Mouse (Mus musculus) gastrocnemius, adult 8-10 months (tissue): ENCODE results near the gene Trmt2a. TPM values are rescaled to one million over a fixed set of nuclear protein-coding genes. Genes with fewer than 3 reads are reported as not detected.

Experiments
- DNase-seq, 2 experiments: peaks; one replicate each; pipeline ENCODE4 v3.0.0; 2022; ENCODE audit warnings: low spot score in 2 of 2
- total RNA-seq, 4 experiments: library from RNA; stranded (reverse); gene quantifications; 2 replicates each; pipeline ENCODE4 v1.2.4; 2022

Gene Trmt2a
- total RNA-seq = 10 to 100 TPM in 2 of 4 experiments, 1 to 10 TPM in 2; 7.9 to 11.4 (median 9.3) TPM

DNA sequence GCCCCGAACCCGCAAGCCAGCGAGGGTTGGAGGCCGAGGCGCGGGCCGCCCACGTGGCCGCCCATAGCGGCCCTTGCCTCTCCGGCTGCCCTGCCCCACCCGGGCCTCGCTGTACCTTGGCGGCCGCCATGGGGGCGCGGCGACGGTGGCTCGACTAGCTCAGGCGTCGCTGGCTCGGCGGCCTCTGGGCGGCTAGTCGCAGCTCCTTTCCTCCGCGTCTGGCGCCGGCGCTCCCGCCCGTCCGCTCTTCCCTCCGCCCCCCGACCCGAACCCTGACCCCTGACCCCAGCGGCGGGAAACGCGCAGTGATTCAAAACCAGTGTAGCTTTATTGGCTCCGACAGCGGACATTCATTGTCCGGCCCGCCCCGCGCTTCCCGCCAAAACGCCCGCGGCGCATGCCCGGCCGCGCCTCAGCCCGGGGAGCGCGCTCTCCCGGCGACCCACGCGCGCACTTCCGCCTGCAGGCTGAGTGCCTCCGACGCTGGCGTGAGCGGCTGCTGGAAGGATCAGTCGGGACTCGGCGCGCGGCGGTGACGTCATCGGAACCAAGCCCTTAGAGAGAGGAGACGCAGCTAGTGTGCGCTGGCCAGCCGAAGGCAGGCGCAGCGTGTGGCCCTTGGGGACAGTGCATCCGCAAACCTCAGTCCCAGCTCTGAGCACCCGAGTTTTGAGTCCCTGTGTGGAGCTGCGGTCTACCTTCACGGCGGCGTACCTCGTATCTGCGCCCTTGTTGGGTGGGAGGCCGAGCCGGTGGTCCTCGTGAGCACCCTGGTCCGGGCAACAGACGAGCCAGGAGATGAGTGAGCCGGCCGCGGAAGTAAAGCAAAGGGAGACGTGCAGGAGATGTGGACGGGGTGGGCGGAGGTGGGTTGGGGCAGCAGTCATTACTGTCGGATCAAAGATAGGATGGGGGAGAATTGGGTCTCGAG is at the start of gene Trmt2a, which contains the start of gene Ranbp1:
TSS of gene Trmt2a (plus strand) at position 247 of the 931 bp plus-strand sequence.
TSS of gene Ranbp1 (minus strand) at position 300 of the 931 bp plus-strand sequence.
- DNase-seq = peak; percentile 96 to 98

- no peak for DNase-seq
Observed at GRCm38 (mm10) chr16:18200062-18200461, 48.4 kb upstream of the Trmt2a start.

- DNase-seq = no peak
Observed at GRCm38 (mm10) chr16:18201620-18202019, 46.9 kb upstream of the Trmt2a start.

- no peak for DNase-seq
Observed at GRCm38 (mm10) chr16:18202061-18202460, 46.4 kb upstream of the Trmt2a start.

DNA sequence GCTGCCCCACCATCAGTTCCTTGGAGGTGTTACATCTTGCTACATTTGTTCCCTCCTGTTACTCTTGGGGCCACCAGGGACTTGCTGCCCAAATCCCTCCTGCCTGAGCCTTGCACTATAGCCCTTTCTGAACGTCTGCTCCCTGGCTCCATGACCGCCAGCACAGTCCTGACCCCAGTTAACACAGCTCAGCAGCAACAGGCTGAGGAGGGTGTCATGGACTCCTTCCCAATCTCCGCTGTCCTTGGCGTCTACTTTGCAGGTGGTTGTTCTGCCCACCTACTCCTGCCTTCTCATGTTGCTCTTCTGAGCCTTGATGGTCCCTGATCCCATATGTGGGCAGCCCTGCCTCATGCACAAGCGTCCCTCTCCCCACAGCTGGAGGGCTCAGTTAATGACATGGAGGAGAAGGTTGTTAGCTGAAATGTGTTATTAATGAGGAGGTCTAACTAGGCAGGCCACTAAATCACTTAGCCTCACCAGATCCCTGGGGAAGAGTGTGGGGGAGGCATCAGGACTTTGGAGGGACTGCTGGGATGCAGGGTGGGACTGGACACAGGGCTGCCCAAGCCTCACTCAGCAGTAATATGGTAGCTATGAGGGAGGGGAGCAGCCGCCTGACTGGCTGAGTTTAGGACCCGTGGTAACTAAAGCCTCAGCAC is 44.9 kb upstream of the Trmt2a start:
- DNase-seq = no peak

GRCm38 (mm10) chr16:18210701-18211416 is 37.6 kb upstream of the Trmt2a start:
- no peak for DNase-seq

DNA sequence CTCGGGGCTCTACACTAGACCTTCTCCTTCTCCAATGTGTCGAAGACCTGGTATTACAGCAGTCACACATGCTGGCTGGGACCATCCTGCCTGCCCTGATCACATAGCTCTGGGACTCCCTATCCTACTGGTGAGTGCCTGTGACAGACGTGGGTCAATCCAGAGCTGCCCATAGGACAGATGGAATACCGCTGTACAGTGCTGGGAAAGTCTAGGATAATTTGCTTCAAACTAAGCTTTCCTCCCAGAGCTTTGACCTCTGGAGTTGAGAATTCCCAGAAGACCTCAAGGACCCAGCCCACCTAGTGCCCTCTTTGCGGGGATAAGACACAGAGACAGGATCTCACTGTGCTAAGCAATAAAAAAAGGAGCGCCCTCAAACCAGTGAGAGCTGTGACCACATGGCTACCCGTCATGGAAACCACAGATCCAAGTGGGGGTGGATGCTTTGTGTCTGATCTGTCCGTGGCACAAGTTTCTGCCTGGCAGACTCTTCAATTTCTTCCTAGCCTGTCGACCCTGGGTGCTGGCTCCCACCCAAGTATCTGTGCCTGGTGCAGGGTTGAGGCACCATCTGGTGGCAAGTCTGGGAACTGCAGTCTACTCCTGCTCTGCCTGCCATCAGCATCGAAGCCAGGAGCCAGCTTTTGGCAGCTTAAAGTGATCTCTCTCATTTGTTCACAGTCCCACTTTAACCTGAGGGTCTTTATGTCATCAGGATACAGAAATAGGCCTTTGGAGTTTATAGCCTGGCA is 36.9 kb upstream of the Trmt2a start:
- DNase-seq = peak; percentile 78 to 82

DNA sequence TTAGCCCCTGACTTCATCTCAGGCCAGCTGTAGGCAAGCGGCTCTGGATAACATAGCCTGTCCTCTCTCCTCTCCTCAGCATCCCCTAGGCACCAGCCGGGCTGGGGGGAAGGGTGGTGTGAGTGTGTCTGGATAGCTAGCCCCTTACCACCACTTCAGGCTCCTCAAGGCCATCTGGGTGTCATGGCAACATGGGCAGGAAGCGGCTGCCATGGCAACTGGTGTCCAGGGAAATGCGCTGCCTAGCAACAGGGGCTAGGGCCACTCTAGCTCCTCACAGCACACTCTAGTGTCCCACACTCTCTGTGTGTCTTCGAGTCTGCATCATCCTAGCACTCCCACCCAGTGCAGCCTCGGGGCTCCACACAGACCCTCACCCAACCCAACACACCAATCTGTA is 34.8 kb upstream of the Trmt2a start:
- no peak for DNase-seq

GRCm38 (mm10) chr16:18214858-18215257 is 33.6 kb upstream of the Trmt2a start:
- no peak for DNase-seq

DNA sequence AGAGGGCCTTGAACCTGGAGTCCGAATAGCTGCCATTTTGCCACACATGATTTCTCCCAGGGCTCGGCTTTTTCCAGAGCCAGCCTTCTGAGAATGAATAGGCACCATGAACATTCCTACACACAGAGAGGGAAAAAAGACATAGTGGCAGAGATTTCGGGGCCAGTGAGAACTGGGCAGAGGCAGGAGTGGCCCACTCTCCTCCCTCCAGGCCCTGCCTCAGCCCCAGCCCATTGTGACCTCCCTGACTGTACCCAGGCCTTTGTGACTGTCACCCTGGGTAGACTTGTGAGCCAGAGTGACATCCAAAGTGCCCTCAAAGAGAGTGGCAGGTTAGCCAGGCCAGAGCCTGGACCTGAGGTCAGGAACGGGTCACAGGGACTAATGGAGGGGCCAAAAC is 30.9 kb upstream of the Trmt2a start, which contains the start of gene Ccdc188:
TSS of gene Ccdc188 (plus strand) at position 301 of the 400 bp plus-strand sequence.
- DNase-seq = no peak

- DNase-seq = no peak
Observed at GRCm38 (mm10) chr16:18218580-18218996, 29.9 kb upstream of the Trmt2a start.

DNA sequence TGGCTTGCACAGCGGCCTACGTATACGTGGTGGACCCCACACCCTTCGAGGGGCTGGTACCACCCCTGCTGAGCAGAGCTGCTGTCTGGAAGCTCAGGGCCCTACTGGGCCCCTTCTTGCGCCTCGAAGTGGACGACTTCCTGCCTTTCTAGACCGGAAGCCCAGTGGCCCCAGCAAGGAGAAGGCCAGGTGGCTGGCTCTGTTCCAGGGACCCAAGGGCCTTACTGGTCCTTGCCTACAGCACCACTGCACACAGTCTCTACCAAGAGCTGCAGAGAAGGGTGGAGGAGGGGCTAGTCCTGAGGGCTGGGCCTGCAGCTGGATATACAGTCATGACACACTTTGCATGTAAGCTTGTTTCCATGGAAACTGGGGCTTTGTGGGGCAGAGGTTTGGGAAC is 28.5 kb upstream of the Trmt2a start:
- no peak for DNase-seq

GRCm38 (mm10) chr16:18220856-18221542 is 27.5 kb upstream of the Trmt2a start:
- DNase-seq = no peak

GRCm38 (mm10) chr16:18221543-18221898 is 27.0 kb upstream of the Trmt2a start:
- DNase-seq = no peak

DNA sequence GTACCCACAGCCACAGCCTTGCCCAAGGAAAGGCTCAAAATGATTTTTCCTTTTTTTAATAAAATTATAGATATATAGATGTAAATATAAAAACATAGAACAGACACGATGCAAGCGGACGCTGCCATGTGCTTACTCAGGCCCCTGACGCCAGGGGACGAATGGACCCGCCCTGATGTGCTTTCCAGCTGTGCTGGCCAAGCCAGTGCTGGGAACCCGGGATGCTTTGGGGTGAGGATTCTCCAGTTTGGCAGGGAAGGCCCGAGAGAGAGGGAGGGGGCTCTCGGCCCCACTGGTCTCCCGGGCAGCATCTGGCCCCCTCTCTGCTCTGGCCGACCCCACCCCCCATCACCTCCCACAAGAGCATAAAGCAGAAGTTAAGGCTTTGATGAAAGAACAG is 26.3 kb upstream of the Trmt2a start:
- DNase-seq = peak in 1 of 2 experiments; percentile 36

DNA sequence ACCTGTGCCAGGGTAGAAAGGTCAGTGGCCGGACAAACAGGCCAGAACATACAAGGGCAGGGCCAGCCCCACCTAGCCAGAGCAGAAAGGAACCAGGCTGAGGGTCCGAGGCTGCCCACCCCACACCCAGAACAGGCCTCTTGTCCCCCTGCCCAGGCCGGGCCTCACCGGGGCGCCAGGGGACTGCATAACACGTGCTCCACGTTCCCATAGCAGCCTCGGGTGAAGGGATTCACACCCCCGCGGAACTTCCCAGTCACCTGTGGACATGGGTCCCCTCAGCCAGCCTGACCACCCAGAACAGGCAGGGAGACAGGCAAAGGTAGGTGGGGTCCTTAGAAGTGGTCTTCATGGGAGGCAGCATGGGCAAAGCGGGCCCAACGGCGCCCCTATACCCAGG is 21.3 kb upstream of the Trmt2a start:
- DNase-seq = no peak

DNA sequence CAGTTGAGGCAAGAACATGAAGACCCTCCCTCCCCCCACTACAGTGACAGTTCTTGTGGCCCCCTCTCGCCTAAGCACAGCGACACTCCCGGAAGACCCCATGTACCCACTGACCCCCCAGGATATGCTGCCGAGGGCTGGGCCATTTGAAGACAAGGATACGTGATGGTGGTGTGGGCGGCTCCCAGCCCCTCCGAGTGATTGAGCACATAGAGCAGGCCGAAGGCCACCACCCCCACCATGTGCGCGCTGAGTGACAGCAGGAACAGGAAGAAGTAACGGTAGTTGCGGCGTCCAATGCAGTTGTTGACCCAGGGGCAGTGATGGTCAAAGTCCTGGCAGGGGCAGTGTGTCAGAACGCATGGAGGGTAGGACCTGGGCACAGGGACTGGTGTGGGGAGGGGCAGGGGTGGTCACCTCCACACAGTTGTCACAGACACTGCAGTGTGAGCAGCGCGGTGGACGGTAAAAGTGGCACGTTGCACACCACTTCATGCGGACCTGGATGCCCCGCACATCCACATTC is 20.5 kb upstream of the Trmt2a start:
- DNase-seq = no peak

- DNase-seq = no peak
Observed at GRCm38 (mm10) chr16:18228856-18229255, 19.6 kb upstream of the Trmt2a start.

- peak; percentile 31 to 58 for DNase-seq
Observed at GRCm38 (mm10) chr16:18229622-18230021, 18.9 kb upstream of the Trmt2a start.

DNA sequence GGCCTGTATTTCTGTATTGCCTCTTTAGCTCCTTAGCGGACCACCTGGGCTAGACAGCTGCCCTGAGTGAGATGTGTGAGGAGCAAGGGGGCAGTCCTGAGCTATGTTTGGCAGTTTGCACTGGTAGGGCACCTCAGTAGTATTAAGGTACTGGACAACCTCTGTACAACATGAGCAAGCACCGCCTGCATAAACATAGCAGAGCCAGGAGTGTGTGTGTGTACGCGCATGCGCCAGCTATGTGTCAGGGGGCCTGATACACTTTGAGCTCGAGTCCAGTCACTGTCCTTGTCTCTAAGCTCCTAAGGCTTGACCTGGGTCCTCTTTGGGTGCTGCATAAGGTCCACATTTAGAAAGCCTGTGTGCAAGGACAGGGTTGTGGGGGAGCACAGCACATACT is 17.9 kb upstream of the Trmt2a start:
- no peak for DNase-seq
